Mouse (Mus musculus): ENCODE data around the gene Gm42791.

GRCm38 (mm10) chr5:148899361-148899760, 95.6 kb downstream of the Gm42791 start:
- TF ChIP-seq CTCF (IDR thresholded peaks at IDR 0.05; ENCODE audit: low read depth), result no peak
- no peak for TF ChIP-seq EP300 (IDR thresholded peaks at IDR 0.05; ENCODE audit: low read depth)
